Mouse (Mus musculus) stomach, embryonic 15.5 days (tissue): ENCODE measurements around the gene Fgfr1op. TPM values are rescaled to one million over a fixed set of nuclear protein-coding genes. Genes with fewer than 3 reads are reported as not detected.
A peak's percentile ranks its signal among the peaks of the same experiment; 100 is the strongest.
"Not testable (repeated sequence)": the region's sequence is repeated elsewhere in the genome, so short reads cannot be mapped to it uniquely, and the experiment has no call there.

Source experiments
- ATAC-seq: fragments of 200-750 bp; cut with Nextera tagmentation; 2 replicates; pipeline ENCODE4 v1.8.0; 2017; ENCODE audit warnings: low read depth, moderate number of reproducible peaks, moderate TSS enrichment; ENCODE audit not compliant: insufficient read depth, low FRiP score
- H3K27ac ChIP-seq: fragments of 300-500 bp; sonication (generic); 2 replicates; pipeline ENCODE4 v1.5.1; 2015; ENCODE audit warnings: mild to moderate bottlenecking, inconsistent platforms
- H3K27me3 ChIP-seq: fragments of 300-500 bp; sonication (generic); replicated peaks from 2 replicates; pipeline ENCODE4 v1.6.1; 2015; ENCODE audit warnings: inconsistent platforms
- H3K36me3 ChIP-seq: fragments of 300-500 bp; sonication (generic); 2 replicates; pipeline ENCODE4 v1.6.1; 2015; ENCODE audit warnings: inconsistent platforms
- H3K4me1 ChIP-seq: fragments of 300-500 bp; sonication (generic); 2 replicates; pipeline ENCODE4 v1.6.1; 2015; ENCODE audit warnings: inconsistent platforms
- H3K4me2 ChIP-seq: fragments of 300-500 bp; sonication (generic); 2 replicates; pipeline ENCODE4 v1.6.1; 2015; ENCODE audit warnings: mild to moderate bottlenecking, inconsistent platforms
- H3K4me3 ChIP-seq: fragments of 300-500 bp; sonication (generic); replicated peaks from 2 replicates; pipeline ENCODE4 v1.5.1; 2015; ENCODE audit warnings: inconsistent platforms
- H3K9ac ChIP-seq: fragments of 300-500 bp; sonication (generic); 2 replicates; pipeline ENCODE4 v1.6.1; 2015; ENCODE audit warnings: inconsistent platforms
- H3K9me3 ChIP-seq: fragments of 300-500 bp; sonication (generic); 2 replicates; pipeline ENCODE4 v1.6.1; 2016; ENCODE audit warnings: inconsistent platforms
- WGBS: fragments of 180-500 bp; shearing (Covaris S2); methylation state at CpG from one replicate; pipeline ENCODE4 v1.1.7; 2015; 5-methylcytosine and 5-hydroxymethylcytosine counted together
- polyA plus RNA-seq: library from polyadenylated mRNA; unstranded; fragments of >200 nt; fragmentation: Nextera tagmentation; extraction: Ambion mirVana; gene quantifications from 2 replicates; pipeline ENCODE4 v1.2.1, GENCODE M21; 2015

Fgfr1op gene
- polyA plus RNA-seq, 1 experiment from 2014 or later, result 30.2 TPM

- 2% methylated on average over 52 of the region's 67 CpGs for WGBS
- ATAC-seq, result peak; percentile 99
- not testable (repeated sequence) for H3K36me3 ChIP-seq, H3K4me1 ChIP-seq, H3K9me3 ChIP-seq, H3K27me3 ChIP-seq
- peak within 1 kb of the TSS; percentile 52; the same call in 1 of the 2 replicates for H3K9ac ChIP-seq
- peak within 1 kb of the TSS; percentile 57 for H3K4me3 ChIP-seq
- peak within 1 kb of the TSS; percentile 57 for H3K4me2 ChIP-seq
- 0 out of 2 replicates have a peak within 1 kb of the TSS, but pooled peaks have one; percentile 4 for H3K27ac ChIP-seq
Measured at GRCm38 (mm10) chr17:8147439-8148316, 17.6 kb upstream of the Fgfr1op start, which contains the start of the genes Gm49673 and Rnaset2a. TSS of gene Gm49673 (minus strand) at chr17:8147788. TSS of gene Rnaset2a (minus strand) at chr17:8148097.

- not testable (repeated sequence) for H3K4me1 ChIP-seq, H3K9ac ChIP-seq, H3K4me3 ChIP-seq, H3K4me2 ChIP-seq, H3K36me3 ChIP-seq, ATAC-seq, H3K9me3 ChIP-seq, H3K27me3 ChIP-seq, H3K27ac ChIP-seq
- WGBS, result 86% methylated on average over 7 of the region's 7 CpGs
Measured at GRCm38 (mm10) chr17:8155010-8155409, 10.3 kb upstream of the Fgfr1op start.

GRCm38 (mm10) chr17:8155982-8156381, 9.3 kb upstream of the Fgfr1op start:
- not testable (repeated sequence) for H3K4me3 ChIP-seq, H3K4me1 ChIP-seq, H3K27me3 ChIP-seq, H3K27ac ChIP-seq, H3K4me2 ChIP-seq, ATAC-seq, H3K9me3 ChIP-seq, H3K9ac ChIP-seq, H3K36me3 ChIP-seq
- WGBS, result 100% methylated on average over 1 of the region's 8 CpGs

GRCm38 (mm10) chr17:8158627-8159026, 6.7 kb upstream of the Fgfr1op start:
- not testable (repeated sequence) for H3K27ac ChIP-seq, H3K4me1 ChIP-seq, H3K9me3 ChIP-seq, H3K9ac ChIP-seq, ATAC-seq, H3K4me2 ChIP-seq, H3K27me3 ChIP-seq, H3K36me3 ChIP-seq, H3K4me3 ChIP-seq
- no CpG with 5 or more reads among the region's 1 CpGs for WGBS

- WGBS, result 57% methylated on average over 3 of the region's 3 CpGs
- not testable (repeated sequence) for H3K27me3 ChIP-seq, H3K4me1 ChIP-seq, H3K36me3 ChIP-seq, H3K4me3 ChIP-seq, H3K27ac ChIP-seq, H3K9ac ChIP-seq, H3K9me3 ChIP-seq, ATAC-seq, H3K4me2 ChIP-seq
Measured at GRCm38 (mm10) chr17:8160969-8161368, 4.3 kb upstream of the Fgfr1op start.

- 0% methylated on average over 40 of the region's 42 CpGs for WGBS
- not testable (repeated sequence) for ATAC-seq
Measured at GRCm38 (mm10) chr17:8165608-8165945, 276 bp downstream of the Fgfr1op start.

GRCm38 (mm10) chr17:8165977-8166376, 676 bp downstream of the Fgfr1op start:
- H3K4me1 ChIP-seq, H3K9ac ChIP-seq, ATAC-seq, H3K27me3 ChIP-seq, H3K27ac ChIP-seq, H3K36me3 ChIP-seq, H3K9me3 ChIP-seq: not testable (repeated sequence)
- Histone ChIP-seq H3K4me2 (peak overlapping the region; percentile 34; the same call in 1 of the 2 replicates), H3K4me3 (peak overlapping the region; percentile 53)
- WGBS, result 0% methylated on average over 11 of the region's 11 CpGs

More at GRCm38 (mm10) chr17:8165608-8165945, 276 bp downstream of the Fgfr1op start:
- H3K9me3 ChIP-seq, H3K27ac ChIP-seq, H3K9ac ChIP-seq, H3K27me3 ChIP-seq, H3K36me3 ChIP-seq, H3K4me1 ChIP-seq: not testable (repeated sequence)
- H3K4me3 ChIP-seq, result peak overlapping the region; percentile 53
- peak overlapping the region; percentile 34 for H3K4me2 ChIP-seq

GRCm38 (mm10) chr17:8166454-8166853, 1.2 kb downstream of the Fgfr1op start:
- H3K27me3 ChIP-seq, H3K4me3 ChIP-seq, H3K9ac ChIP-seq, H3K9me3 ChIP-seq, ATAC-seq, H3K27ac ChIP-seq, H3K36me3 ChIP-seq, H3K4me1 ChIP-seq: not testable (repeated sequence)
- H3K4me2 ChIP-seq, result peak overlapping the region; percentile 34
- 24% methylated on average over 2 of the region's 3 CpGs for WGBS

- H3K27ac ChIP-seq, H3K4me2 ChIP-seq, H3K4me3 ChIP-seq, H3K27me3 ChIP-seq, H3K4me1 ChIP-seq, H3K9me3 ChIP-seq, ATAC-seq, H3K9ac ChIP-seq: not testable (repeated sequence)
- 87% methylated on average over 7 of the region's 8 CpGs for WGBS
- H3K36me3 ChIP-seq, result peaks cover 15% of the 10 kb centered on the region
Measured at GRCm38 (mm10) chr17:8167436-8167835, 2.1 kb downstream of the Fgfr1op start.

GRCm38 (mm10) chr17:8170331-8170730, 5.0 kb downstream of the Fgfr1op start:
- WGBS, result 88% methylated on average over 7 of the region's 7 CpGs
- no peak for ATAC-seq

GRCm38 (mm10) chr17:8171081-8171480, 5.8 kb downstream of the Fgfr1op start:
- Histone ChIP-seq H3K4me3 (no peak overlapping the region), H3K4me1 (no peaks in the 10 kb centered on the region), H3K4me2 (no peak overlapping the region), H3K27me3 (no peaks in the 10 kb centered on the region), H3K9ac (no peak overlapping the region), H3K27ac (no peak overlapping the region), H3K36me3 (peaks cover 31% of the 10 kb centered on the region), H3K9me3 (no peaks in the 10 kb centered on the region)
- no peak for ATAC-seq
- WGBS, result 43% methylated on average over 4 of the region's 4 CpGs

More at GRCm38 (mm10) chr17:8170331-8170730, 5.0 kb downstream of the Fgfr1op start:
- H3K27me3 ChIP-seq, result no peaks in the 10 kb centered on the region
- no peak overlapping the region for H3K27ac ChIP-seq
- H3K4me1 ChIP-seq, result no peaks in the 10 kb centered on the region
- H3K9me3 ChIP-seq, result no peaks in the 10 kb centered on the region
- H3K4me2 ChIP-seq, result no peak overlapping the region
- H3K4me3 ChIP-seq, result no peak overlapping the region
- peaks cover 24% of the 10 kb centered on the region for H3K36me3 ChIP-seq
- H3K9ac ChIP-seq, result no peak overlapping the region

- no peak overlapping the region for H3K4me3 ChIP-seq
- H3K27ac ChIP-seq, result no peak overlapping the region
- no peaks in the 10 kb centered on the region for H3K27me3 ChIP-seq
- H3K4me2 ChIP-seq, result no peak overlapping the region
- H3K9me3 ChIP-seq, result no peaks in the 10 kb centered on the region
- no peak for ATAC-seq
- H3K36me3 ChIP-seq, result peaks cover 36% of the 10 kb centered on the region
- 96% methylated on average over 5 of the region's 5 CpGs for WGBS
- no peaks in the 10 kb centered on the region for H3K4me1 ChIP-seq
- H3K9ac ChIP-seq, result no peak overlapping the region
Measured at GRCm38 (mm10) chr17:8177090-8177489, 11.8 kb downstream of the Fgfr1op start.
